10 mouse cellular contexts compared by ENCODE assay signal in the genomic region with DNA sequence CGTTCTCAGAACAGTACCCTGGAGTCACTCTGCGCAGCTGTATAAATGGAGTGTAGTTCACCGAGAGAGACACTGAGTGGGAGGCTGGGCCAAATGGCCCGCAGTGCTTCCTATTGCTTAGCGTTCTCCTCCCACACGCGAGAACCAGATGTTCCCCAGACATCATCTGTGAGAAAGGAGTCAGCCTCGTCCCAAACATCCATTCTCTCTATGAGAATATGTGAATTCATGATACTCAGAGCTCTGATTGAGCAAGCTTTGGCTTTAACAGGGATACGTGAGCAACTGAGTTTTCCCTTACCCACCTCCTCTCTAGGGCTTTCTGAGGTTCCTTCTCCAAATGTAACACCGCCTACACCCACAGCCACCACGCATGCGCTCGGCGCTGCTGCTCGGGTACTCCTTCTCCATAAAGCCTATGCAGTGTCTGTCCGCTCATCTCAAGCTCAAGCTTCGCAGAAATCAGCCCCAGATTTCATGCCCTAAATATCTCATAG. TPM values are rescaled to one million over a fixed set of nuclear protein-coding genes. Genes with fewer than 3 reads are reported as not detected.
DNase-seq lines count a peak whose midpoint lies in the region; ATAC-seq and TF ChIP-seq lines count a peak whose summit lies in the region.
"Had no signal": no experiment of that assay in that cellular context is flagged by ENCODE, and none has a peak within 500 bp of the region (broad histone marks: within the 10 kb centered on the region; RNA-seq: fewer than 3 reads in every experiment).

No protein-coding gene starts in this region.

- TF ChIP-seq CTCF in liver, adult 2 months (IDR thresholded peaks at IDR 0.05; ENCODE audit: low read depth, low read length) = no peak

- no peak for DNase-seq in liver, adult 2 months (ENCODE audit: extremely low read depth, low read depth, low spot score)
- peak; percentile 35 for DNase-seq in embryonic facial prominence, embryonic 11.5 days (ENCODE audit: low spot score)
- DNase-seq in heart, embryonic 10.5 days (ENCODE audit: low spot score) = no peak
- DNase-seq in layer of hippocampus, adult 18-20 months (ENCODE audit: low spot score in 2 of 2) = peak; percentile 80 to 90
- no peak for DNase-seq in forebrain, embryonic 14.5 days (ENCODE audit: low spot score)

- H3K79me2 ChIP-seq in liver, adult 2 months (ENCODE audit: control insufficient read depth, insufficient read depth, low read length) = peaks cover 31% of the 10 kb centered on the region; the same call in 1 of the 2 replicates

- H3K4me3 ChIP-seq in liver, adult 2 months (ENCODE audit: insufficient read depth, low read depth, low read length) = no peak overlapping the region
- H3K4me3 ChIP-seq in liver, embryonic 12.5 days = no peak overlapping the region
- no peak overlapping the region for H3K4me3 ChIP-seq in embryonic facial prominence, embryonic 11.5 days (ENCODE audit: low read depth, low read length)
- H3K4me3 ChIP-seq in heart, embryonic 10.5 days = no peak overlapping the region
- H3K4me3 ChIP-seq in neural tube, embryonic 13.5 days = no peak overlapping the region
- no peak overlapping the region for H3K4me3 ChIP-seq in midbrain, embryonic 15.5 days
- H3K4me3 ChIP-seq in forebrain, embryonic 14.5 days (ENCODE audit: low read depth, low read length) = no peak overlapping the region
- H3K4me3 ChIP-seq: midbrain, embryonic 12.5 days had no signal

- 84% methylated on average over 17 of the region's 17 CpGs for WGBS in liver, adult 2 months
- 57% methylated on average over 17 of the region's 17 CpGs for WGBS in liver, embryonic 12.5 days (ENCODE audit: insufficient replicate concordance)
- 71% methylated on average over 17 of the region's 17 CpGs for whole genome bisulfite sequencing in embryonic facial prominence, embryonic 11.5 days
- 72% methylated on average over 17 of the region's 17 CpGs for WGBS in heart, embryonic 10.5 days
- WGBS in neural tube, embryonic 13.5 days = 75% methylated on average over 17 of the region's 17 CpGs
- WGBS in midbrain, embryonic 15.5 days = 90% methylated on average over 17 of the region's 17 CpGs
- 93% methylated on average over 17 of the region's 17 CpGs for WGBS in forebrain, embryonic 14.5 days

- no peaks in the 10 kb centered on the region for H3K36me3 ChIP-seq in liver, adult 2 months (ENCODE audit: control insufficient read depth, insufficient read depth, low read length)
- no peaks in the 10 kb centered on the region; the same call in 1 of the 2 replicates for H3K36me3 ChIP-seq in liver, embryonic 12.5 days
- no peaks in the 10 kb centered on the region for H3K36me3 ChIP-seq in embryonic facial prominence, embryonic 11.5 days (replicated peaks; ENCODE audit: control insufficient read depth, insufficient read depth, low read depth, low read length)
- peaks cover 14% of the 10 kb centered on the region for H3K36me3 ChIP-seq in heart, embryonic 10.5 days
- H3K36me3 ChIP-seq in neural tube, embryonic 13.5 days = no peaks in the 10 kb centered on the region
- no peaks in the 10 kb centered on the region for H3K36me3 ChIP-seq in midbrain, embryonic 15.5 days (replicated peaks)
- H3K36me3 ChIP-seq in forebrain, embryonic 14.5 days (ENCODE audit: control insufficient read depth, insufficient read depth, low read length) = no peaks in the 10 kb centered on the region
- H3K36me3 ChIP-seq: midbrain, embryonic 12.5 days had no signal

- H3K27me3 ChIP-seq in liver, adult 2 months (ENCODE audit: control insufficient read depth, insufficient read depth, low read length) = no peaks in the 10 kb centered on the region
- H3K27me3 ChIP-seq in liver, embryonic 12.5 days (replicated peaks) = no peaks in the 10 kb centered on the region; the same call in 1 of the 2 replicates
- no peaks in the 10 kb centered on the region for H3K27me3 ChIP-seq in embryonic facial prominence, embryonic 11.5 days (ENCODE audit: control insufficient read depth, insufficient read depth, low read length)
- H3K27me3 ChIP-seq in heart, embryonic 10.5 days (ENCODE audit: insufficient read depth, poor library complexity, severe bottlenecking) = no peaks in the 10 kb centered on the region
- no peaks in the 10 kb centered on the region for H3K27me3 ChIP-seq in neural tube, embryonic 13.5 days
- no peaks in the 10 kb centered on the region for H3K27me3 ChIP-seq in midbrain, embryonic 15.5 days (replicated peaks)
- H3K27me3 ChIP-seq in forebrain, embryonic 14.5 days (replicated peaks; ENCODE audit: control insufficient read depth, insufficient read depth, low read length) = no peaks in the 10 kb centered on the region
- H3K27me3 ChIP-seq: midbrain, embryonic 12.5 days; Patski had no signal

- no peak for ATAC-seq in liver, embryonic 12.5 days
- ATAC-seq in embryonic facial prominence, embryonic 11.5 days (replicated peaks; ENCODE audit: insufficient number of reproducible peaks, low FRiP score, low TSS enrichment, low read depth) = no peak
- ATAC-seq in neural tube, embryonic 13.5 days (ENCODE audit: low read depth) = no peak
- no peak for ATAC-seq in midbrain, embryonic 15.5 days (replicated peaks)
- no peak for ATAC-seq in forebrain, embryonic 14.5 days
- ATAC-seq: Patski had no signal

- peak overlapping the region; percentile 7; the same call in 1 of the 2 replicates for H3K27ac ChIP-seq in liver, adult 2 months (replicated peaks; ENCODE audit: insufficient read depth, low read depth, low read length)
- no peak overlapping the region for H3K27ac ChIP-seq in liver, embryonic 12.5 days
- no peak overlapping the region for H3K27ac ChIP-seq in embryonic facial prominence, embryonic 11.5 days (replicated peaks; ENCODE audit: low read depth, low read length)
- H3K27ac ChIP-seq in heart, embryonic 10.5 days = peak overlapping the region; percentile 80; the same call in 1 of the 2 replicates
- H3K27ac ChIP-seq in neural tube, embryonic 13.5 days (replicated peaks) = peak overlapping the region; percentile 54
- H3K27ac ChIP-seq in midbrain, embryonic 15.5 days = no peak overlapping the region
- no peak overlapping the region for H3K27ac ChIP-seq in forebrain, embryonic 14.5 days (ENCODE audit: low read depth, low read length)
- H3K27ac ChIP-seq: midbrain, embryonic 12.5 days had no signal

- no peak for TF ChIP-seq POLR2A in liver, adult 2 months (IDR thresholded peaks at IDR 0.05; ENCODE audit: extremely low read depth, insufficient read depth, low read length)

- H3K4me1 ChIP-seq in liver, adult 2 months (ENCODE audit: control insufficient read depth, insufficient read depth, low read length) = no peaks in the 10 kb centered on the region
- peaks cover 20% of the 10 kb centered on the region for H3K4me1 ChIP-seq in liver, embryonic 12.5 days
- peaks cover 3% of the 10 kb centered on the region; the same call in 1 of the 2 replicates for H3K4me1 ChIP-seq in embryonic facial prominence, embryonic 11.5 days (ENCODE audit: control insufficient read depth, insufficient read depth, low read length)
- peaks cover 88% of the 10 kb centered on the region for H3K4me1 ChIP-seq in heart, embryonic 10.5 days
- H3K4me1 ChIP-seq in neural tube, embryonic 13.5 days (replicated peaks) = peaks cover 20% of the 10 kb centered on the region
- H3K4me1 ChIP-seq in midbrain, embryonic 15.5 days = no peaks in the 10 kb centered on the region
- H3K4me1 ChIP-seq in forebrain, embryonic 14.5 days (ENCODE audit: control insufficient read depth, insufficient read depth, low read length) = no peaks in the 10 kb centered on the region
- H3K4me1 ChIP-seq: midbrain, embryonic 12.5 days had no signal

- H3K9me3 ChIP-seq in liver, embryonic 12.5 days (replicated peaks) = no peaks in the 10 kb centered on the region
- no peaks in the 10 kb centered on the region for H3K9me3 ChIP-seq in embryonic facial prominence, embryonic 11.5 days (replicated peaks; ENCODE audit: control insufficient read depth, low read length)
- no peaks in the 10 kb centered on the region for H3K9me3 ChIP-seq in heart, embryonic 10.5 days
- no peaks in the 10 kb centered on the region for H3K9me3 ChIP-seq in neural tube, embryonic 13.5 days
- no peaks in the 10 kb centered on the region for H3K9me3 ChIP-seq in midbrain, embryonic 15.5 days
- H3K9me3 ChIP-seq in forebrain, embryonic 14.5 days (replicated peaks; ENCODE audit: control insufficient read depth, low read length) = no peaks in the 10 kb centered on the region
- H3K9me3 ChIP-seq: midbrain, embryonic 12.5 days had no signal

- H3K9ac ChIP-seq in liver, adult 2 months (ENCODE audit: low read depth, low read length) = no peak overlapping the region
- H3K9ac ChIP-seq in liver, embryonic 12.5 days = no peak overlapping the region
- H3K9ac ChIP-seq in embryonic facial prominence, embryonic 11.5 days (replicated peaks; ENCODE audit: low read length) = no peak overlapping the region
- no peak overlapping the region for H3K9ac ChIP-seq in neural tube, embryonic 13.5 days
- H3K9ac ChIP-seq in midbrain, embryonic 15.5 days = no peak overlapping the region
- no peak overlapping the region for H3K9ac ChIP-seq in forebrain, embryonic 14.5 days (ENCODE audit: low read length)
- H3K9ac ChIP-seq: midbrain, embryonic 12.5 days had no signal

- H3K4me2 ChIP-seq in liver, embryonic 12.5 days = no peak overlapping the region
- H3K4me2 ChIP-seq in embryonic facial prominence, embryonic 11.5 days (ENCODE audit: low read depth, low read length) = no peak overlapping the region
- H3K4me2 ChIP-seq in neural tube, embryonic 13.5 days = peak overlapping the region; percentile 0; the same call in 1 of the 2 replicates
- H3K4me2 ChIP-seq in midbrain, embryonic 15.5 days = no peak overlapping the region
- no peak overlapping the region for H3K4me2 ChIP-seq in forebrain, embryonic 14.5 days (ENCODE audit: low read length)
- H3K4me2 ChIP-seq: midbrain, embryonic 12.5 days had no signal

RNA-seq across cellular contexts. Expression of a gene that starts 22.5 kb away (rescaled TPM):
- total RNA-seq in liver, adult 2 months (2014; rRNA removed) = 2.7 and 4.4 TPM in 2 replicates
- 5.1 and 6.6 TPM in 2 replicates for polyA plus RNA-seq in liver, adult 2 months (2012; rRNA removed)
- polyA plus RNA-seq in liver, embryonic 12.5 days (2016; fragmentation: Nextera tagmentation; extraction: Ambion mirVana) = 5.0 and 5.1 TPM in 2 replicates
- polyA plus RNA-seq in embryonic facial prominence, embryonic 11.5 days (2014; fragmentation: Nextera tagmentation; extraction: Ambion mirVana) = 16.3 TPM in 2 replicates
- 33.5 and 36.3 TPM in 2 replicates for polyA plus RNA-seq in heart, embryonic 10.5 days (2016; fragmentation: Nextera tagmentation; extraction: Ambion mirVana)
- 1 to 10 TPM; 9.3 to 9.4 TPM for total RNA-seq in layer of hippocampus, adult 18-20 months (2021)
- polyA plus RNA-seq in neural tube, embryonic 13.5 days (2015; fragmentation: Nextera tagmentation; extraction: Ambion mirVana) = 5.7 and 7.5 TPM in 2 replicates
- 3.2 and 3.3 TPM in 2 replicates for polyA plus RNA-seq in midbrain, embryonic 15.5 days (2015; fragmentation: Nextera tagmentation; extraction: Ambion mirVana)
- polyA plus RNA-seq in forebrain, embryonic 14.5 days (2014; fragmentation: Nextera tagmentation; extraction: Ambion mirVana) = 2.4 and 2.9 TPM in 2 replicates

Comparison
In these comparisons a context has a peak if more than half of its experiments do, and no peak if none do; other contexts are left out.
1. H3K27ac ChIP-seq: peak in liver, adult 2 months (single experiment), heart, embryonic 10.5 days (single experiment) and neural tube, embryonic 13.5 days (single experiment); none in liver, embryonic 12.5 days (single experiment), embryonic facial prominence, embryonic 11.5 days (single experiment), midbrain, embryonic 15.5 days (single experiment) and forebrain, embryonic 14.5 days (single experiment).
2. DNase-seq: peak in embryonic facial prominence, embryonic 11.5 days (single experiment) and layer of hippocampus, adult 18-20 months (2 of 2); none in liver, adult 2 months (single experiment), heart, embryonic 10.5 days (single experiment) and forebrain, embryonic 14.5 days (single experiment).